Mouse (Mus musculus) limb, embryonic 11.5 days (tissue): ENCODE measurements at regions not wholly inside any gene's neighbourhood (a gene's known extent, or its start where the extent isn't known, plus 50 kb on each side); places are given as distances from the start of the nearest gene placed in this dataset.

ENCODE experiments used
- ATAC-seq: fragments of 200-750 bp; cut with Nextera tagmentation; 2 replicates; pipeline ENCODE4 v1.8.0; 2017; ENCODE audit warnings: low read depth; ENCODE audit not compliant: insufficient number of reproducible peaks, low FRiP score, low TSS enrichment
- DNase-seq: peaks from one replicate; pipeline ENCODE4 v3.0.0-alpha.2; 2015; ENCODE audit warnings: low spot score
- H3K27ac ChIP-seq: fragments of 300-500 bp; sonication (generic); replicated peaks from 2 replicates; pipeline ENCODE4 v1.5.1; 2014; ENCODE audit warnings: low read depth, mild to moderate bottlenecking, low read length
- H3K27me3 ChIP-seq: fragments of 300-500 bp; sonication (generic); 2 replicates; pipeline ENCODE4 v1.6.1; 2014; ENCODE audit warnings: mild to moderate bottlenecking, low read length, mixed read lengths; ENCODE audit not compliant: control insufficient read depth, insufficient read depth
- H3K36me3 ChIP-seq: fragments of 300-500 bp; sonication (generic); 2 replicates; pipeline ENCODE4 v1.6.1; 2014; ENCODE audit warnings: mild to moderate bottlenecking, low read length, moderate library complexity, mixed read lengths; ENCODE audit not compliant: control insufficient read depth, insufficient read depth
- H3K4me1 ChIP-seq: fragments of 300-500 bp; sonication (generic); 2 replicates; pipeline ENCODE4 v1.6.1; 2014; ENCODE audit warnings: low read length, mixed read lengths; ENCODE audit not compliant: control insufficient read depth, insufficient read depth
- H3K4me2 ChIP-seq: fragments of 300-500 bp; sonication (generic); 2 replicates; pipeline ENCODE4 v1.6.1; 2014; ENCODE audit warnings: low read depth, mild to moderate bottlenecking, moderate library complexity; ENCODE audit not compliant: severe bottlenecking
- H3K4me3 ChIP-seq: fragments of 300-500 bp; sonication (generic); 2 replicates; pipeline ENCODE4 v1.5.1; 2014; ENCODE audit warnings: low read depth, low read length
- H3K9ac ChIP-seq: fragments of 300-500 bp; sonication (generic); 2 replicates; pipeline ENCODE4 v1.6.1; 2014; ENCODE audit warnings: mild to moderate bottlenecking, low read length
- H3K9me3 ChIP-seq: fragments of 300-500 bp; sonication (generic); 2 replicates; pipeline ENCODE4 v1.6.1; 2016; ENCODE audit warnings: low read length; ENCODE audit not compliant: control insufficient read depth
- WGBS: fragments of 180-500 bp; shearing (Covaris S2); extraction: QIAGEN DNeasy Blood & Tissue Kit; methylation state at CpG from one replicate; pipeline ENCODE4 v1.1.7; 2014; 5-methylcytosine and 5-hydroxymethylcytosine counted together

DNA sequence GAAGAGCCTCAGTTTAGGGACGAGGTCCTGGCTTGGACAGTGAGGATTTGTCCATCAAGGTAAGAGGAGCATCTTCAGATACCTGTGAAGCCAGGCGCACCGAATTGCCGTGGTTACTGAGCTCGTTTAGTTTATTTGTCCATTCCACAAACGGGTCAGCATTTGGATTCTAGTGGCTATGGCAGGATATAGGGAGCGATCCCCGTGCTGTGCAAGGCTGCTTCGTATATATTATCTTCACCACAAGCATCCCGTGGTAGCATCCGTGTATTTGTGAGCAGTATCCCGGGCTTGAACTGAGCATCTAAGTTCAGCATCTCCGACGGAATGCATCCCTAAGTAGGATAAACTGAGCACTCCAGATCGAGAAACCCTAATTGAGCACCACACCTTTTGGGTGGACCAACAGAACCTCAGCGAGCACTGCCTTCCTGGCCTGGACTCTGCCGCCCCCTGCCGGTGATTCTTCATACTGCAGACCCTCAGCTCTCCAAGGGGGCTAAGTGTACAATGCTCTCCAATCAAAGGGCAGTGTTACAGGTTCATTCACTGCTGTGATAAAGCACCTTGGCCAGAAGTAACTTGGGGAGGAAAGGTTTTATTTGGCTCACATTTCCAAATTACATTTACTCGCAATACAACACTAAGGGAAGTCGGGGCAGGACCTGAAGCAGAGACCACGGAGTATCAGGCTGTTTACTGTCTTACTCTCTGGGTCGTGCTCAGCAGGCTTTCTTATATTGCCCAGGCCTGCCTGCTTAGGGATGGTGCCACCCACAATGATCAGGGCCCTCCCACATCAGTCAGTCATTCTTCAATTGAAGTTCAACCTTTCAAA is 68.6 kb downstream of the Gm11983 start:
- H3K36me3 ChIP-seq, result no peaks in the 10 kb centered on the region
- ATAC-seq (no peak), DNase-seq (peak; percentile 87)
- no peak overlapping the region for H3K4me2 ChIP-seq
- H3K4me3 ChIP-seq, result no peak overlapping the region
- H3K27ac ChIP-seq, result no peak overlapping the region
- no peaks in the 10 kb centered on the region for H3K4me1 ChIP-seq
- WGBS, result 51% methylated on average over 22 of the region's 22 CpGs
- no peak overlapping the region for H3K9ac ChIP-seq
- no peaks in the 10 kb centered on the region for H3K9me3 ChIP-seq
- no peaks in the 10 kb centered on the region for H3K27me3 ChIP-seq

DNA sequence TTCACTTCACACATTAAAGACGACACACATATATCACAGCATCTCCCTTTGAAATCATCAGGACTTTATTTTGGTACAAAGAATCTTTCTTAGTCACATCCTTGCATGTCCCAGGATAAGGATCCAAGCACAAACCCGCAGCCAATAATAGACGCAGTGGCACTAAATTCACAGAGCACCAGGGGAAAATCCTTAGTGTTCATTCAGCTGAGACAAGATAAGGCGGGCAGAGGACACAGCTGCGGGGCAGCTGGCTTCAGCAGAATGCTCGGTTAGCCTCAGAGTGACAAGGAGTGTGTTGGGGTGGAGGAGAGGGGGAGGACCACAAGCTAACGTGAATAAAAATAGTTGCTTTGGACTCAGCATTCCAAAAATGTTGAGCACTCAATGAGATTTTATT is 70.7 kb downstream of the Gm11983 start:
- 81% methylated on average over 7 of the region's 7 CpGs for WGBS
- Histone ChIP-seq H3K27ac (no peak overlapping the region), H3K9ac (no peak overlapping the region), H3K36me3 (no peaks in the 10 kb centered on the region), H3K4me1 (no peaks in the 10 kb centered on the region), H3K9me3 (no peaks in the 10 kb centered on the region), H3K4me2 (no peak overlapping the region), H3K4me3 (no peak overlapping the region), H3K27me3 (no peaks in the 10 kb centered on the region)
- DNase-seq, result no peak
- ATAC-seq, result no peak

DNA sequence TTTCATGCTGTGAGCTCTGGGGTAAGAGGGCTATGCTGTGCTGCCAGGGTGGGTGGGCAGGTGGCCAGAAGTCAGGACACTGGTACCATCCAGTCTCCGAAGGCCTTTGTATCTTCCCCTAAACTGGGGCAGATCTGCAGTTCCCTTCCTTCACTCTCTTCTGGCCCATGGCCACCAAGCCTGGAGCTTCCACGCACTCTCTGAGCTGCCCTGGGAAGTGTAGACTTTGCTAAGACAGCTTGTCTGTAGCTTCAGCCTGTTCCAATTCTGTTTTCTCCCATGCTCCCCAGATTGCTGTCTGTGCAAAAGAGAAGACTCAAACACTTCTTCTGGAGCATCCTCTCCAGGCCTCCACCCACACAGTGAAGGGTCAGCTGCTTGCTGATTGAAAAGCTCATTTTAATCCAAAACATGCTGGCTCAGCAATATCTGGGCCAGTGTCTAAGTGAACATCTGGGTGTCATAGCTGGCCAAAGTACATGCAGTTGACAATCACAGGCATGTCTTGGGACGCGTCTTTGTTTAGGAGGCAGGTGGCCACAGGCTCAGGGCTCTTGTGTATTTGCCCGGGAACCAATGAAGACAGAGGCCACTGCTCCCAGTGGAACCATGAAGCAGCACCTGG is 72.0 kb downstream of the Gm11983 start:
- ATAC-seq (no peak), DNase-seq (no peak)
- Histone ChIP-seq H3K9me3 (no peaks in the 10 kb centered on the region), H3K36me3 (no peaks in the 10 kb centered on the region), H3K4me2 (no peak overlapping the region), H3K9ac (no peak overlapping the region), H3K27ac (no peak overlapping the region), H3K4me3 (no peak overlapping the region), H3K4me1 (no peaks in the 10 kb centered on the region), H3K27me3 (no peaks in the 10 kb centered on the region)
- 93% methylated on average over 5 of the region's 5 CpGs for WGBS

DNA sequence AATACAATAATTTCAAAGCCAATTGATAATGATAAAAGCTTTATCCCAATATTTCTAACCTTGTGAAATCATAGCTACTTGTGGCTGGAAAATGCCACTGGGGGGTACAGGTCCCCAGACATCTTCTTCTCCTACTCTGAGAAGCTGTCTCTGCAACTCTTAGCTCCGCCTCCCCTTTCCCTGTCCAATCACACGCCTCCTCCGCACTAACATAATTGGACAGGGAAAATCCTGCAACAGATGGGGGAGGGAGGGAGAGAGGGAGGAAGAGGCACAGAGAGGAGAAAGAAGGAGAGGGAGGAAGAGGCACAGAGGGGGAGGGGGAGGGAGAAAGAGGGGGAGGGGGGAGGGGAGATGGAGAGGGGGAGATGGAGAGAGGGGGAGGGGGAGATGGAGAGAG is 73.3 kb downstream of the Gm11983 start:
- Histone ChIP-seq H3K27ac (no peak overlapping the region), H3K27me3 (no peaks in the 10 kb centered on the region), H3K9ac (no peak overlapping the region), H3K4me3 (no peak overlapping the region), H3K9me3 (no peaks in the 10 kb centered on the region), H3K36me3 (no peaks in the 10 kb centered on the region), H3K4me1 (no peaks in the 10 kb centered on the region), H3K4me2 (no peak overlapping the region)
- DNase-seq, result no peak
- WGBS, result 89% methylated on average over 3 of the region's 3 CpGs
- ATAC-seq, result no peak

DNA sequence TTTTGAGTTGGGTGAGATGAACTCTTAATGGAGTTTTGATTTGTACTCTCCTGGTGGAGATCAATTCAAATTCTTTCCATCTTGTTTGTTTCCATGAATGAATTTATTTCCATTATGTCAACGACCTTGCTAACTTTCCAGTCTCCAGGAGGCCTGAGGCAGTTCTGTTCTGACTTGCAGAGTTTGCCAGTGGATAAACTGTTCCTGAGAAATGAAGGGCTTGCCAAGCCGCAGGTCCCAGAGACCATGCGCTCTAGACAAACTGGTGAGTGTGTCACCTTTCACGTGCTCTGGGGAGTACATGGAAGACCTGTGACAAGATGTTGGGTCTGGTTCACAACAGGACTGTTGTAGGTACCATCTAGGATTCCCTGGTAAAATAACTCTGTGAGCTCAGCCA is 74.5 kb downstream of the Gm11983 start:
- H3K27me3 ChIP-seq, result no peaks in the 10 kb centered on the region
- no peak overlapping the region for H3K4me3 ChIP-seq
- H3K4me2 ChIP-seq, result no peak overlapping the region
- no peaks in the 10 kb centered on the region for H3K36me3 ChIP-seq
- ATAC-seq, result no peak
- no peak overlapping the region for H3K9ac ChIP-seq
- no peak overlapping the region for H3K27ac ChIP-seq
- H3K9me3 ChIP-seq, result no peaks in the 10 kb centered on the region
- H3K4me1 ChIP-seq, result no peaks in the 10 kb centered on the region
- DNase-seq, result no peak
- 84% methylated on average over 4 of the region's 4 CpGs for WGBS

DNA sequence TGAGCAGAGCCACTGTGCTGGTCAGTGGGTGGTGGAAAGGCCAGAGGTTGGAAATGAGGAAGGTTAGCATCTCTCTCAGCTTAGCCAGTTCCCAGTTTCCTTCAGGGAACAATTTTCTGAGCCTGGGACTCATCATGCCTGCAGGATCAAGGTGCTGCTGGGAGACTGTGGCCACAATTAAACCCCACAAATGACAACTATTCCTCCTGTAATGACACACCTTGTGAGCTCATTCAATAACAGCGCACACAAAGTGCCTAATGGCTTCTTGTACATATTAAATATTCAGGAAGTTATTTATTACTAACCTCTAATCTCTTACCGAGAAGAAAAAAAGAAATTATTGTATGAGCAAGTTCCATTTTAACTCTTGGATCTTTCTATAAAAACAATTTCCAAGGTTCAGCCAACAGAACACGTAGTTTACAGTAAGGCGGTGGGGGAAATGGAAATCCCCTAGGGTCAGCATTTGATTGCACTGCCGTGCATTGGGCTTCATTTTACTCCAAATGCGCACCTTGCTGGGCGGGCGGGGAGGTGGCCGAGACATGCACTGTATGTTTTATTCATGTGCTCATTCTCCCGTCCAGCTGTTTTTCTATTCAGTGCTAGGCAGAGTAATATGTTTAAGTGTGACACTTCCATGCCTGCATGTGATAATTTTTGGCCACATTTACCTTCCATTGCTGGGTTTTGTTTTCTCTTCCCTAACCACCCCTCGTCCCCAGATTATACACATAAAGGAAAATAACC is 75.4 kb downstream of the Gm11983 start:
- no peaks in the 10 kb centered on the region for H3K27me3 ChIP-seq
- WGBS, result 85% methylated on average over 11 of the region's 11 CpGs
- H3K4me1 ChIP-seq, result no peaks in the 10 kb centered on the region
- H3K4me3 ChIP-seq, result no peak overlapping the region
- H3K36me3 ChIP-seq, result no peaks in the 10 kb centered on the region
- H3K4me2 ChIP-seq, result no peak overlapping the region
- ATAC-seq (no peak), DNase-seq (no peak)
- no peaks in the 10 kb centered on the region for H3K9me3 ChIP-seq
- H3K9ac ChIP-seq, result no peak overlapping the region
- no peak overlapping the region for H3K27ac ChIP-seq

DNA sequence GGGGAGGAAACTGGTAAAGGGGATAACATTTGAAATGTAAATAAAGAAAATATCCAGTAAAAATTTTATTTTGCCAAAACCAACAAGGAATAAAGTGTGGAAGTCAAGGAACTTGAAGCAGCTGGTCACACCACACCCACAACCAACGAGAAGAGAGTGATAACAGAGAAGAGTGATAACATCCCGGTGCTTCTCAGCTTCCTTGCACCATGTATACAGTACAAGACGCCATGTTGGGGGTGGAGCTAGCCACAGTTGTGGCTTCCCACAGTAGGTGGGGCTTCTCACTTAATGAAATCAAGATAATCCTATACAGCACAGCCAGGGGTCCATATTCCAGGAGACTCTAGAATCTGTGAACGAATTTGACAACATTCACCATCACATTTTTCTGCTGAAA is 77.9 kb downstream of the Gm11983 start:
- no peak overlapping the region for H3K9ac ChIP-seq
- no peak overlapping the region for H3K4me3 ChIP-seq
- no peaks in the 10 kb centered on the region for H3K36me3 ChIP-seq
- no peak for DNase-seq
- 0 out of 2 replicates have a peak, but pooled peaks have one; percentile 47 for ATAC-seq
- H3K4me1 ChIP-seq, result no peaks in the 10 kb centered on the region
- no peak overlapping the region for H3K27ac ChIP-seq
- WGBS, result 80% methylated on average over 4 of the region's 4 CpGs
- no peaks in the 10 kb centered on the region for H3K27me3 ChIP-seq
- H3K4me2 ChIP-seq, result no peak overlapping the region
- H3K9me3 ChIP-seq, result no peaks in the 10 kb centered on the region

DNA sequence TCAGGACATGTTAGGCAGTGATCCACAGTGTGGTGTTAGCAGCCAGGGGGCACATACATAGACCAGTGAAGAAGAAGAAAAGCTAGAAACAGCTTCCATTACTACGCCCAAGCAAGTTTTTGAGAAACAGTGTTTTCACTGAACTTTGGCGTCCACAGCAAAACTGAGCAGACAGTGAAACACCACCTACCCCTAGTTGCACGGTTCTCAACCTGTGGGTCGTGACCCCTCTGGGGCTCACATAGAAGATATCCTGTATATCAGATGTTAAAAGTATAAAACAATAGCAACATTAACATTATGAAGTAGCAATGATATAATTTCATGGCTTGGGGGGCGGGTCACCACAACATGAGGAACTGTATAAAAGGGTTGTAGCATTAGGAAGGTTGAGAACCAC is 81.1 kb downstream of the Ramp3 start:
- Histone ChIP-seq H3K27me3 (no peaks in the 10 kb centered on the region), H3K4me1 (no peaks in the 10 kb centered on the region), H3K36me3 (no peaks in the 10 kb centered on the region), H3K9me3 (no peaks in the 10 kb centered on the region), H3K4me3 (no peak overlapping the region), H3K4me2 (no peak overlapping the region), H3K27ac (no peak overlapping the region), H3K9ac (no peak overlapping the region)
- ATAC-seq (no peak), DNase-seq (no peak)
- WGBS, result 91% methylated on average over 5 of the region's 5 CpGs
